Mouse (Mus musculus): ENCODE measurements around the gene Csf1. TPM values are rescaled to one million over a fixed set of nuclear protein-coding genes. Genes with fewer than 3 reads are reported as not detected.

Gene Csf1
- total and polyA plus RNA-seq, 2 experiments from 2014 or later = 11.2 to 13.1 TPM

DNA sequence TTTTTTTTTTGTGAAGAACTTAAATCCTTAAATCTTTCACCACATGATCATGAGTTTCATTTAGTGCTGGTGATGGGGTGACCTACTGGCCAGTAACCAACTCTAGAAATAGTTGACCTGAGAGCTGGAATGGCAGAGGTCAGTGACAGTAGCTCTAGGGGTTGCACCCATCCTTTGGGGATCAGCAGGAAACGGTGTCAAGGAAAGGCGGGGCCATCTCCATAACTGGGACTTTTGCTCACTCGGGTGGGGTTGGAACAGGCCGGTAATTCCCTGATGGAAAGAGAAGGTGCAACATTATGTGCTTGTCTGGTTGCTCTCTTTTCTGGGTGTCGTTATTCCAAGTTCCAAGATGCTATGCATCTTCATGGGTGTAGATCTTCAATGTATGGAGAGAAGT, 38.7 kb upstream of the Csf1 start:
- no peak for ATAC-seq
- peaks cover under 1% of the 10 kb centered on the region; the same call in 1 of the 2 replicates for H3K4me1 ChIP-seq (ENCODE audit: insufficient read depth, low read length)
- no peak overlapping the region for H3K27ac ChIP-seq
- H3K27me3 ChIP-seq (ENCODE audit: insufficient read depth, low read length) = no peaks in the 10 kb centered on the region
- no peak overlapping the region for H3K4me3 ChIP-seq (ENCODE audit: low read length)
- no peak for TF ChIP-seq CTCF (IDR thresholded peaks at IDR 0.05; ENCODE audit: low read depth)
- no peaks in the 10 kb centered on the region for H3K9me3 ChIP-seq (ENCODE audit: low read length)
- WGBS = 90% methylated on average over 5 of the region's 5 CpGs
- no peaks in the 10 kb centered on the region for H3K36me3 ChIP-seq (ENCODE audit: insufficient read depth, low read length)
- H3K4me2 ChIP-seq (ENCODE audit: low read depth, low read length) = no peak overlapping the region
- DNase-seq (ENCODE audit: low spot score) = no peak
- H3K9ac ChIP-seq (replicated peaks; ENCODE audit: low read length) = no peak overlapping the region

GRCm38 (mm10) chr3:107796191-107796983, 36.1 kb upstream of the Csf1 start:
- H3K4me2 ChIP-seq (ENCODE audit: low read depth, low read length) = no peak overlapping the region
- H3K27ac ChIP-seq = no peak overlapping the region
- peaks cover 11% of the 10 kb centered on the region for H3K4me1 ChIP-seq (ENCODE audit: insufficient read depth, low read length)
- H3K9me3 ChIP-seq (ENCODE audit: low read length) = no peaks in the 10 kb centered on the region
- no peak for ATAC-seq
- 83% methylated on average over 8 of the region's 8 CpGs for WGBS
- DNase-seq (ENCODE audit: low spot score) = no peak
- H3K4me3 ChIP-seq (ENCODE audit: low read length) = no peak overlapping the region
- H3K9ac ChIP-seq (replicated peaks; ENCODE audit: low read length) = no peak overlapping the region
- no peaks in the 10 kb centered on the region for H3K27me3 ChIP-seq (ENCODE audit: insufficient read depth, low read length)
- no peak for TF ChIP-seq CTCF (IDR thresholded peaks at IDR 0.05; ENCODE audit: low read depth)
- no peaks in the 10 kb centered on the region for H3K36me3 ChIP-seq (ENCODE audit: insufficient read depth, low read length)

DNA sequence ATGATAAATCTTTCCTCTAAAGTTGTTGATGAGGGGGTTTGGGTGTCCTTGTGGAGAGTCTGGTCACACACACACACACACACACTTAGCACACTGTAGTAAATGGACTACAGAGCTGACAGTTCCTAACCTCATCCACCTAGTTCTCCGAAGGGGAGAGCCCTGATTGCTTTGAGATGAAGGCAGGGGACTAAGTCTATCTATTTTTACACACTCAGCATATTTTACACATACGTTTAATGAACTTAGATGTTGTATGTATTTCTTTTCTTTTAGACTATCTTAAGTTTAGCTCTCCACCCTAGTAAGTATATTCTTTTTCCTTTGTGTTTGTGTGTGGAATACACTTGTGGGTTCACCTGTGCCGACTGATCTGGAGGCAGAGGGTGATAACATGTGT, 34.6 kb upstream of the Csf1 start:
- 94% methylated on average over 3 of the region's 3 CpGs for WGBS
- no peak overlapping the region for H3K4me3 ChIP-seq (ENCODE audit: low read length)
- H3K27ac ChIP-seq = no peak overlapping the region
- ATAC-seq (no peak), DNase-seq (ENCODE audit: low spot score) (no peak)
- no peak for TF ChIP-seq CTCF (IDR thresholded peaks at IDR 0.05; ENCODE audit: low read depth)
- no peaks in the 10 kb centered on the region for H3K36me3 ChIP-seq (ENCODE audit: insufficient read depth, low read length)
- H3K9ac ChIP-seq (replicated peaks; ENCODE audit: low read length) = no peak overlapping the region
- H3K27me3 ChIP-seq (ENCODE audit: insufficient read depth, low read length) = no peaks in the 10 kb centered on the region
- H3K4me2 ChIP-seq (ENCODE audit: low read depth, low read length) = no peak overlapping the region
- H3K9me3 ChIP-seq (ENCODE audit: low read length) = no peaks in the 10 kb centered on the region
- H3K4me1 ChIP-seq (ENCODE audit: insufficient read depth, low read length) = peaks cover 11% of the 10 kb centered on the region

- Histone ChIP-seq H3K27me3 (ENCODE audit: insufficient read depth, low read length) (no peaks in the 10 kb centered on the region), H3K4me1 (ENCODE audit: insufficient read depth, low read length) (peaks cover 11% of the 10 kb centered on the region), H3K4me3 (ENCODE audit: low read length) (no peak overlapping the region), H3K9me3 (ENCODE audit: low read length) (no peaks in the 10 kb centered on the region), H3K27ac (peak overlapping the region; percentile 52), H3K9ac (replicated peaks; ENCODE audit: low read length) (0 out of 2 replicates have a peak overlapping the region, but pooled peaks have one; percentile 7), H3K36me3 (ENCODE audit: insufficient read depth, low read length) (no peaks in the 10 kb centered on the region), H3K4me2 (ENCODE audit: low read depth, low read length) (peak overlapping the region; percentile 26; the same call in 1 of the 2 replicates)
- ATAC-seq (peak; percentile 76), DNase-seq (ENCODE audit: low spot score) (peak; percentile 59)
- WGBS = 9% methylated on average over 10 of the region's 10 CpGs
- no peak for TF ChIP-seq CTCF (IDR thresholded peaks at IDR 0.05; ENCODE audit: low read depth)
Observed at GRCm38 (mm10) chr3:107793300-107794201, 33.3 kb upstream of the Csf1 start.

- H3K4me2 ChIP-seq (ENCODE audit: low read depth, low read length) = no peak overlapping the region
- H3K4me3 ChIP-seq (ENCODE audit: low read length) = no peak overlapping the region
- no peaks in the 10 kb centered on the region for H3K36me3 ChIP-seq (ENCODE audit: insufficient read depth, low read length)
- H3K9ac ChIP-seq (replicated peaks; ENCODE audit: low read length) = no peak overlapping the region
- no peaks in the 10 kb centered on the region for H3K9me3 ChIP-seq (ENCODE audit: low read length)
- TF ChIP-seq CTCF (IDR thresholded peaks at IDR 0.05; ENCODE audit: low read depth) = no peak
- no peaks in the 10 kb centered on the region for H3K27me3 ChIP-seq (ENCODE audit: insufficient read depth, low read length)
- ATAC-seq (no peak), DNase-seq (ENCODE audit: low spot score) (no peak)
- H3K27ac ChIP-seq = peak overlapping the region; percentile 52; the same call in 1 of the 2 replicates
- H3K4me1 ChIP-seq (ENCODE audit: insufficient read depth, low read length) = peaks cover 13% of the 10 kb centered on the region
- 86% methylated on average over 5 of the region's 5 CpGs for WGBS
Observed at GRCm38 (mm10) chr3:107792736-107793135, 32.5 kb upstream of the Csf1 start.

DNA sequence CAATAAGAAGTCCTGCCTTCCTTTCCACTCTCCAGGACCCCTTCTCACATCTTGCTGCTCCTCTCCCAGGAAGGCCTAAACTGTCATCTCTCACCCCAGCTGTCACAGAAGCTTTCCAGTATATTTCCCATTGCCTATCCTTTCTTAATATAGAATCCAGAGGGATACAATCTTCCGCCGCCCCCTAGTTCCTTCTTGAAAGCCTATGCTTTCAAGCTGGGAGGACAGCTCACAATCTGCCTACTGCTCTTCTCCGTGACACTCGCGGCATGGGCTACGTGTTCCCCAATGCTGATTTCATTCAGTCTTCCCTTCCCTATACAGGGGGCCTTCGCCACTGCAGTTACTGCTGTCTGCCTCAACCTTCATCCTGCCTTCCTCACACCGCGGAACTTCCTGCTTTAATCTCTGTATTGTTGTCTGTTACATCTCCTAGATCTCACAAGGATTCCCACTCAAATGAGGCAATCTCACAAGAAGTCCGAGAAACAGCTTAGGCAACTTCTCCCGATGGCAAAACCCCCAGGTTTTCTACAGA, 30.6 kb upstream of the Csf1 start:
- WGBS = 89% methylated on average over 11 of the region's 11 CpGs
- ATAC-seq (no peak), DNase-seq (ENCODE audit: low spot score) (no peak)
- no peak overlapping the region for H3K27ac ChIP-seq
- H3K27me3 ChIP-seq (ENCODE audit: insufficient read depth, low read length) = no peaks in the 10 kb centered on the region
- no peak for TF ChIP-seq CTCF (IDR thresholded peaks at IDR 0.05; ENCODE audit: low read depth)
- H3K9ac ChIP-seq (replicated peaks; ENCODE audit: low read length) = no peak overlapping the region
- no peaks in the 10 kb centered on the region for H3K9me3 ChIP-seq (ENCODE audit: low read length)
- peaks cover 21% of the 10 kb centered on the region for H3K4me1 ChIP-seq (ENCODE audit: insufficient read depth, low read length)
- H3K4me3 ChIP-seq (ENCODE audit: low read length) = no peak overlapping the region
- no peak overlapping the region for H3K4me2 ChIP-seq (ENCODE audit: low read depth, low read length)
- no peaks in the 10 kb centered on the region for H3K36me3 ChIP-seq (ENCODE audit: insufficient read depth, low read length)

All from hindbrain, postnatal 0 days (tissue).